Mouse (Mus musculus): ENCODE results near the gene Npnt.

The Npnt gene

DNA sequence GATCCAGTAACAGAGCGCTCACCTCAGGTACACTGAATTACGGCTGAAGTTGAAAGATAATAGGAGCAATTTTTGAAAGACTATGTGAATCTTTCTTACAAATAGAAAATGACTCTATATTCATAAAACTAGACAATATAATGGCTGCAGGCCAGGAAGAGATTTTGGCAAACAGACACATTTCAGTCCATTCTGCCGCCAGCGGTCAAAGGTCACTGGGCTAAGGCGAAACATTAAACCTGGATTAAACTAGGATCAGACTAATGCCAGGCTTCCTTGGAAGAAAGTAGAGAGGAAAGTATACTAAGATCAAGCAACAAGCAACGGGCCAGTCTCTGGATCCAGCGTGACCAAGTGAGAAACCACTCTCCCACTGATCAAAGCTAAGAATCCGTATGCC is 11.1 kb downstream of the Npnt start:
- DNase-seq (ENCODE audit: low spot score in 2 of 2) = no peak

- DNase-seq (ENCODE audit: low spot score in 2 of 2) = no peak
These were observed 15.4 kb downstream of the Npnt start for GRCm38 (mm10) chr3:132934649-132935048.

DNA sequence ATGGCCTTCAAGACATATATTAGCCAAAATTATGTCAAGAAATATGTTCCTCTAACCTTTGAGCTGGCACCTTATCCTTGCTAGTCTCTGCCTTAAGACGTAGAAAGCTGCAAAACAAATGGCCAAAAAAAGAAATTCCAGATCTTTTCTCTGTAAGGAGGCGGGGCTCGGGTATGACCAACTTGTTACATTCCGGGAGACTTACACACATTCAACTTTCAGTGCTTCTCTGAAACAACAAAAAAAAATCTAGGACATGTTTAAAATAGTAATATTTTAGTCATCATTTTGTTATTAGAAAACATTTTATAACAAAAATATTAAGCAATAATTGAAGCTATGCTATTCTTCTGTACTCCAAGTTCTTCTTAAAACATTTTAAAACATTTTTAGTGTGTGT is 18.6 kb downstream of the Npnt start:
- DNase-seq (ENCODE audit: low spot score in 2 of 2) = no peak

GRCm38 (mm10) chr3:132929866-132930265 is 20.2 kb downstream of the Npnt start:
- no peak for DNase-seq (ENCODE audit: low spot score in 2 of 2)

GRCm38 (mm10) chr3:132928186-132928585 is 21.9 kb downstream of the Npnt start:
- DNase-seq (ENCODE audit: low spot score in 2 of 2) = no peak

- no peak for DNase-seq (ENCODE audit: low spot score in 2 of 2)
These were observed 30.3 kb downstream of the Npnt start for GRCm38 (mm10) chr3:132919798-132920197.

- DNase-seq (ENCODE audit: low spot score in 2 of 2) = no peak
These were observed 30.9 kb downstream of the Npnt start for GRCm38 (mm10) chr3:132919240-132919639.

- DNase-seq (ENCODE audit: low spot score in 2 of 2) = no peak
These were observed 32.6 kb downstream of the Npnt start for GRCm38 (mm10) chr3:132917356-132918090.

- DNase-seq (ENCODE audit: low spot score in 2 of 2) = no peak
These were observed 34.4 kb downstream of the Npnt start for GRCm38 (mm10) chr3:132915661-132916060.

DNA sequence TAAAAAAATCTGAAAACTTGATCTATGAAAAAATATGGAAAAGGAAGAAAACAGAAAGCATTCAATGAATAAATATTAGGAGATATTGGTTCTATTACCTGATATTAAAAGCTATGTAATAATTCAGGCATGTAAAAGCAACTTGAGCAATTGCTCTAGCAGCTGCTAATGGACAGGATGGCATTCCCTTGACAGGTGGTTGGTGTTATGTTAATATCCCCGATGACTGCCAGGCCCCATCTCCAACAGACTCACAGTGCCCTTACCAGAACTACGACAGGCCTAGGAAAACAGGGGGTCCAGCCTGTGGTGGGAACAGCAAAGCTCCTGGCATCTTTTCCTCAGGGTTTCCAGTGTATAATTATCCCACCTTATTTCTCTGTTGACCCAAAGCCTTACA is 37.7 kb downstream of the Npnt start:
- DNase-seq (ENCODE audit: low spot score in 2 of 2) = no peak

DNA sequence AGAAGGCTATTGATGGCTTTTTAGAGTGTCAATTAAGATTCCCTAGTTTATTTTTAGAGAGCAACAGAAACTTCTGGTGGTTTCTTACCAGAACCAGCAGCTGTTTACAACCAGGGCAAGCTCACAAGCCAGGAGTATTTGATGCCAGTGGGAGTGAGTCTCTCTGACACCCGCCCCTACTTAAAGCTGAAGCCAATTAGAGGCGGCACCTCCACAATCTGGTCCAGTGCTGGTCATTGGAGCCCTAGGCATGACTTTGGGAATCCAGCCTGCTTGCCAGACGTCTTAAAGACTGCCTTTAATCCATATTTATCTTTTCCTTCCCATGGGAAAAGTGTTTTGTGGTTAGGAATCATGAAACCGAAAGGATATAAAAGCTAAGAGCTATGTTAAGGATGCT is 38.4 kb downstream of the Npnt start:
- DNase-seq (ENCODE audit: low spot score in 2 of 2) = no peak

- no peak for DNase-seq (ENCODE audit: low spot score in 2 of 2)
These were observed 39.4 kb downstream of the Npnt start for GRCm38 (mm10) chr3:132910727-132911126.

DNA sequence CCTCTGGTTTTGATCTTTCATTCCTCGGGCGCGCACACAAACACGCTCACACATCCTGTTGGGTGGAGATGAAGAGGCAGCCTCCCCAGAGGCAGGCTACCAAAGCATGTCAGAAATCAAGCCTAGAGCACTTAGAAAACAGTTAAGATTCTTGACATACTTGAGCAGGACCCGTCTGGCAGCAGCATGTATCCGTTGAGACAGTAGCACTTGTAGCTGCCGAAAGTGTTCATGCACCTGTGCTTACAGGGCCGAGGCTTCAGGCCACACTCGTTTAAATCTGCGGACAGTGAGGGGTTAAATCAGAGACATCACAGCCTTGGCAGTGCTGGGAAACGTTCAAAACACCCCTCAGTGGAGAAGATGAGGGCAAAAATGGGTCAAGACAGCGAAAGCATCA is 40.4 kb downstream of the Npnt start:
- no peak for DNase-seq (ENCODE audit: low spot score in 2 of 2)

- no peak for DNase-seq (ENCODE audit: low spot score in 2 of 2)
These were observed 42.4 kb downstream of the Npnt start for GRCm38 (mm10) chr3:132907506-132908203.

DNA sequence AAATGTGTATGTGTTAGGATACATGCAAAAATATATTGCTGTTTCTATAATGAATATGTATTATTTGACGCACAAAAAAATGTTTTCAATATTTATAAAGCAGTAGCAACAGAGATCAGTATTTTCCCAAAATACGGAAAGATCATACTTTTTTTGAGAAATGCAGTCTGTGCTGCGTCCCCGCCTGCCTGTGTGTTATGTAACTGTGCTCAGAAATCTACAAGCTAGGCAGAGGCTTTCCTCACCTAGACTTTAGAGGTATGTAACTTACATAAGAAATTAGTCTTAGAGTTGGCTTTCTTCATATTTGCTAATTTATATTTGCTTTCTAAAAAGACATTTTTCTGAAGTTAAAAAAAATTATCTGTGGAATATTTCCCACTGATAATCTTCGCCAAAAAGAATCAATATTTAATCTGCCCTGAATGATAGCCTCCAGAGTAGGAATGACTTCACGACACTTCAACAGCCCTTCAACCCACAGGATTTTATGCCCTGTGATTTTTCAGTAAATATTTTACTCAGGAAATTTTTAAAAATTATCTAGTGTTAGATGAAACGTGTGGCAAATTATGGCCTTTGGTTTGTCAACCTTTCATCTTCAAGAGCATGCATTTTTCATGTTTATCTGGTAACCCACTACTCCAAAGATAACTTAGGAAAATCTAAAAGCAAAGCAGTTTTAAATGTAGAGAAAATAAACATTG is 44.7 kb downstream of the Npnt start:
- DNase-seq (ENCODE audit: low spot score in 2 of 2) = no peak

DNA sequence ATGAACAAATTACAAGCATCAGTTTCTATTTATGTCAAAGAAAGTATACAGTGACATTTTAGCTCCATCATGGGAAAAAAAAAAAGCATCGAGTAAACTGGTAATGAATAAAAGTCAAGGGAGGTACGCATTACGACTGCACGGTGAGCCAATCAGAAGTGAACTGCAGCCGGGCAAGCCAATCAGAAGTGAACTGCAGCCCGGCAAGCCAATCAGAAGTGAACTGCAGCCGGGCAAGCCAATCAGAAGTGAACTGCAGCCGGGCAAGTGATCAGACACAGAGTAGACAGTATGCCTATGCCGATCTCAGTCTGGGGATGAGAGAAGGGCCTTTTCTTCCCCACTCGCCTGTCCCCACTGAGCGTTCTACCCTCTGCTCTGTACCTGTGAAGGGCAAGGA is 46.7 kb downstream of the Npnt start:
- DNase-seq (ENCODE audit: low spot score in 2 of 2) = no peak

GRCm38 (mm10) chr3:132902921-132903320 is 47.2 kb downstream of the Npnt start:
- DNase-seq (ENCODE audit: low spot score in 2 of 2) = no peak

- DNase-seq (ENCODE audit: low spot score in 2 of 2) = no peak
These were observed 47.9 kb downstream of the Npnt start for GRCm38 (mm10) chr3:132902206-132902605.

DNA sequence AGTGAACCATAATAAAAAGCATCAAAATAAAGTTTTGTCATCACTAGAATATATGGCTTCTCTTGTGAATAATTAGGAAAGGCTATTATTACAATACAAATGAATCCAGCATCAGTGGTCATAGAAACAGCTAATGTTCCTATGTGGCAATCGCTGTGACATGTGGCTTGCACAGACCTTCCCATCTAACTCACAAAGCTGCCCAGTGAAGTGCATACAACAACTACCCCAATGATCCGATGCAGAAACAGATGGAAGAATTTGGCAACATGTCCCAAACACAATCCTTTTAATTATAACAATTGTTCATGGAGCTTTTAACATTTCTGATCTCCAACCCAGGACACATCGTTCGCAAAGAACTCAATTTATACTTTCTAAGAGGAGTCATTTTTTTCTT is 52.2 kb downstream of the Npnt start:
- no peak for DNase-seq (ENCODE audit: low spot score in 2 of 2)

DNA sequence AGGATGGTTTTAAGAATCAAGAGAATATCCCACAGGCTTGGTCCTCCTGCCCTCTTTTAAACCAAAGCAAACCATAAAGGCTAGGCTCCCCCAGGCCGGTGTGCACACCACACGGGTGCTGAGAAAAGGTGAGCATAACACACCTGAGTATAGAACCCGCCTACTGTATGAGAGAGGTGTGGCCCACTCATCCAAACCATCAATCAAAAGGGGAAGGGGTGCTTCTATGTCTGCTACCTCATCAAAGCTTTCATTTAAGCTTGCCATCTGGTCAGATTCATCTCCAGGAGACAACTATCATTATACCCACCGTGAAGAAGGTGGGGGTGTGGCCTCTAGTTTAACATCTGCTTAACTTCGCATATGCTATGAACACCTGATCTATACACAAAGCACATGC is 52.7 kb downstream of the Npnt start:
- no peak for DNase-seq (ENCODE audit: low spot score in 2 of 2)

DNA sequence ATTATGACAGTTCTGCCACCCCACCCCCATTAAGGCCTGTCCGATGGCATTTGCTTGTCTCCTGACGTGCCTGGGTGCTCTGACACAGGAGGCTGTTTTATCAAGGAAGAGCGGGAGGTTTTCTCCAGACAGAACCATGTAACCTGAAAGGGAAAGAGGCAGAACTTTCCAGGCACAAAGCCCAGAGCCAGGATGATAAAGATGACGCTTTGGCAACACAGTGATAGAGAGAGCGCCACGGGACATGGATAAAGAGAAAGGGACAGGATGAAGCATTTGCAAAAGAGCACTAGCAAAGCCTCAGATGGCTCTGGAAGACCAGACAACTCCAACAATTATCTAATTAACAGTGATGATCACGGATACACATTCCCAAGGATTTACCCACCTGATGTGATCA is 56.0 kb downstream of the Npnt start:
- no peak for DNase-seq (ENCODE audit: low spot score in 2 of 2)

GRCm38 (mm10) chr3:132893676-132894075 is 56.4 kb downstream of the Npnt start:
- DNase-seq (ENCODE audit: low spot score in 2 of 2) = no peak

DNA sequence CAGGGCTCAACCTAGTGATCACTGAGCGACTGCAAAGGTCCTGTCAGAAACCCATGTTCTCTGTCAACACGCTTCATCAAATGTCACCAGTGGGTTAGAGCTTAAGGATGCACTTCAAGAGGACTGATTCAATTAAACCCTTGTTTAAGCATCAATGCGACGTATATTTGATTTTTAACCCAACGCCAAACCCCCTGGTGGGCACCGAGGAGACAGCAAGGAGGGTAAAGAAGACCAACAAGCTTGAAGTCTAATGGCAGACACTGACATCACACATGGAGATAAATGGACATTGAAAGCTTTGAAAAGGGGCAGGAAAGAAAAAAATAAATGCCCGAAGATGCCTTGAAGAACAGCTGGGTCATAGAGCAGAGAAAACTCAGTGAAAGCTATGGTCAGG is 57.0 kb downstream of the Npnt start:
- DNase-seq (ENCODE audit: low spot score in 2 of 2) = no peak

Measured in urinary bladder, postnatal 4 days (tissue).